Comparison of ENCODE assay signal across 15 mouse cellular contexts in genomic region chr6:90725526-90725925, GRCm38 (mm10).
DNase-seq lines count a peak whose midpoint lies in the region; ATAC-seq and TF ChIP-seq lines count a peak whose summit lies in the region.
"Had no signal": no experiment of that assay in that cellular context is flagged by ENCODE, and none has a peak within 500 bp of the region (broad histone marks: within the 10 kb centered on the region; RNA-seq: fewer than 3 reads in every experiment).

No protein-coding gene starts in this region.

- no peak overlapping the region for H3K4me3 ChIP-seq in hindbrain, embryonic 10.5 days
- H3K4me3 ChIP-seq in hindbrain, postnatal 0 days (ENCODE audit: low read length): no peak overlapping the region
- no peak overlapping the region for H3K4me3 ChIP-seq in embryonic facial prominence, embryonic 10.5 days
- H3K4me3 ChIP-seq in hindbrain, embryonic 13.5 days: no peak overlapping the region
- H3K4me3 ChIP-seq in midbrain, embryonic 15.5 days: no peak overlapping the region
- H3K4me3 ChIP-seq: erythroblast, embryonic 14.5 days; hindbrain, embryonic 15.5 days; limb, embryonic 15.5 days had no signal

- 75% methylated on average over 1 of the region's 1 CpGs for WGBS in hindbrain, embryonic 10.5 days
- 76% methylated on average over 1 of the region's 1 CpGs for WGBS in hindbrain, postnatal 0 days
- whole genome bisulfite sequencing in embryonic facial prominence, embryonic 10.5 days: 67% methylated on average over 1 of the region's 1 CpGs
- 79% methylated on average over 1 of the region's 1 CpGs for WGBS in hindbrain, embryonic 13.5 days
- 41% methylated on average over 1 of the region's 1 CpGs for WGBS in midbrain, embryonic 15.5 days

- no peak overlapping the region for H3K9ac ChIP-seq in hindbrain, postnatal 0 days (replicated peaks; ENCODE audit: low read length)
- no peak overlapping the region for H3K9ac ChIP-seq in hindbrain, embryonic 13.5 days
- no peak overlapping the region for H3K9ac ChIP-seq in midbrain, embryonic 15.5 days
- H3K9ac ChIP-seq: hindbrain, embryonic 15.5 days; limb, embryonic 15.5 days had no signal

- H3K36me3 ChIP-seq in hindbrain, embryonic 10.5 days: no peaks in the 10 kb centered on the region
- H3K36me3 ChIP-seq in hindbrain, postnatal 0 days (ENCODE audit: insufficient read depth, low read length): no peaks in the 10 kb centered on the region
- no peaks in the 10 kb centered on the region for H3K36me3 ChIP-seq in embryonic facial prominence, embryonic 10.5 days (replicated peaks)
- no peaks in the 10 kb centered on the region for H3K36me3 ChIP-seq in hindbrain, embryonic 13.5 days
- H3K36me3 ChIP-seq in midbrain, embryonic 15.5 days (replicated peaks): no peaks in the 10 kb centered on the region
- H3K36me3 ChIP-seq: G1E; hindbrain, embryonic 15.5 days; limb, embryonic 15.5 days had no signal

- H3K4me2 ChIP-seq in hindbrain, postnatal 0 days (ENCODE audit: low read depth, low read length): no peak overlapping the region
- no peak overlapping the region for H3K4me2 ChIP-seq in hindbrain, embryonic 13.5 days
- no peak overlapping the region for H3K4me2 ChIP-seq in midbrain, embryonic 15.5 days
- H3K4me2 ChIP-seq: hindbrain, embryonic 15.5 days; limb, embryonic 15.5 days had no signal

- peak overlapping the region; percentile 53 for H3K27ac ChIP-seq in hindbrain, embryonic 10.5 days
- no peak overlapping the region for H3K27ac ChIP-seq in hindbrain, postnatal 0 days
- H3K27ac ChIP-seq in embryonic facial prominence, embryonic 10.5 days (replicated peaks): peak overlapping the region; percentile 14; the same call in 1 of the 2 replicates
- peak overlapping the region; percentile 70 for H3K27ac ChIP-seq in hindbrain, embryonic 13.5 days
- no peak overlapping the region; the same call in 1 of the 2 replicates for H3K27ac ChIP-seq in midbrain, embryonic 15.5 days
- H3K27ac ChIP-seq: hindbrain, embryonic 15.5 days; limb, embryonic 15.5 days had no signal

- H3K4me1 ChIP-seq in hindbrain, embryonic 10.5 days (replicated peaks): peaks cover 55% of the 10 kb centered on the region
- H3K4me1 ChIP-seq in hindbrain, postnatal 0 days (ENCODE audit: insufficient read depth, low read length): peaks cover 20% of the 10 kb centered on the region
- peaks cover 42% of the 10 kb centered on the region for H3K4me1 ChIP-seq in embryonic facial prominence, embryonic 10.5 days
- H3K4me1 ChIP-seq in hindbrain, embryonic 13.5 days (replicated peaks): peaks cover 74% of the 10 kb centered on the region
- H3K4me1 ChIP-seq in midbrain, embryonic 15.5 days: peaks cover 54% of the 10 kb centered on the region

- TF ChIP-seq CTCF in hindbrain, postnatal 0 days (IDR thresholded peaks at IDR 0.05; ENCODE audit: low read depth): no peak

- ATAC-seq in hindbrain, postnatal 0 days: no peak
- ATAC-seq in hindbrain, embryonic 13.5 days (ENCODE audit: low FRiP score): no peak
- peak; percentile 35; the same call in 1 of the 2 replicates for ATAC-seq in midbrain, embryonic 15.5 days (replicated peaks)

- no peaks in the 10 kb centered on the region for H3K9me3 ChIP-seq in hindbrain, embryonic 10.5 days
- no peaks in the 10 kb centered on the region for H3K9me3 ChIP-seq in hindbrain, postnatal 0 days (ENCODE audit: low read length)
- H3K9me3 ChIP-seq in embryonic facial prominence, embryonic 10.5 days: no peaks in the 10 kb centered on the region
- H3K9me3 ChIP-seq in hindbrain, embryonic 13.5 days: no peaks in the 10 kb centered on the region
- H3K9me3 ChIP-seq in midbrain, embryonic 15.5 days: no peaks in the 10 kb centered on the region
- H3K9me3 ChIP-seq: G1E; hindbrain, embryonic 15.5 days; limb, embryonic 15.5 days had no signal

- H3K27me3 ChIP-seq in hindbrain, embryonic 10.5 days (ENCODE audit: insufficient read depth, poor library complexity, severe bottlenecking): no peaks in the 10 kb centered on the region
- H3K27me3 ChIP-seq in hindbrain, postnatal 0 days (ENCODE audit: insufficient read depth, low read length): no peaks in the 10 kb centered on the region
- no peaks in the 10 kb centered on the region for H3K27me3 ChIP-seq in embryonic facial prominence, embryonic 10.5 days (replicated peaks; ENCODE audit: low read depth, poor library complexity, severe bottlenecking)
- no peaks in the 10 kb centered on the region for H3K27me3 ChIP-seq in hindbrain, embryonic 13.5 days
- no peaks in the 10 kb centered on the region for H3K27me3 ChIP-seq in midbrain, embryonic 15.5 days (replicated peaks)
- H3K27me3 ChIP-seq: hindbrain, embryonic 15.5 days; limb, embryonic 15.5 days had no signal

- no peak for DNase-seq in hindbrain, embryonic 10.5 days (ENCODE audit: low spot score)
- DNase-seq in hindbrain, postnatal 0 days (ENCODE audit: low spot score): no peak
- DNase-seq in embryonic facial prominence, embryonic 10.5 days (ENCODE audit: low spot score): no peak
- DNase-seq in cerebellum, postnatal 25 days: no peak
- no peak for DNase-seq in lung, postnatal 4 days
- DNase-seq: adrenal gland, postnatal 10 days; cerebellum, adult 9-10 months; kidney, adult 9 months; lung, adult 2 months had no signal

Comparison
In these comparisons a context has a peak if more than half of its experiments do, and no peak if none do; other contexts are left out.
1. H3K27ac ChIP-seq: peak in hindbrain, embryonic 10.5 days (single experiment), embryonic facial prominence, embryonic 10.5 days (single experiment) and hindbrain, embryonic 13.5 days (single experiment); none in hindbrain, postnatal 0 days (single experiment) and midbrain, embryonic 15.5 days (single experiment).